Mouse (Mus musculus) lung, postnatal 0 days (tissue): Measurements from ENCODE around the gene Stpg3. TPM values are rescaled to one million over a fixed set of nuclear protein-coding genes. Genes with fewer than 3 reads are reported as not detected.

Source experiments
- ATAC-seq: fragments of 200-750 bp; cut with Nextera tagmentation; 2 replicates; pipeline ENCODE4 v1.8.0; 2017; ENCODE audit warnings: moderate library complexity
- DNase-seq: peaks from one replicate; pipeline ENCODE4 v3.0.0-alpha.2; 2016; ENCODE audit warnings: low spot score
- H3K27ac ChIP-seq: fragments of 300-500 bp; sonication (generic); 2 replicates; pipeline ENCODE4 v1.5.1; 2014; ENCODE audit warnings: antibody characterized with exemption, mild to moderate bottlenecking, low read length, mixed read lengths
- H3K27me3 ChIP-seq: fragments of 300-500 bp; sonication (generic); replicated peaks from 2 replicates; pipeline ENCODE4 v1.6.1; 2014; ENCODE audit warnings: low read length, mixed read lengths; ENCODE audit not compliant: insufficient read depth
- H3K36me3 ChIP-seq: fragments of 300-500 bp; sonication (generic); 2 replicates; pipeline ENCODE4 v1.6.1; 2014; ENCODE audit warnings: low read length, mixed read lengths; ENCODE audit not compliant: insufficient read depth
- H3K4me1 ChIP-seq: fragments of 300-500 bp; sonication (generic); 2 replicates; pipeline ENCODE4 v1.6.1; 2014; ENCODE audit warnings: antibody characterized with exemption, low read depth, low read length, mixed read lengths; ENCODE audit not compliant: insufficient read depth
- H3K4me2 ChIP-seq: fragments of 300-500 bp; sonication (generic); replicated peaks from 2 replicates; pipeline ENCODE4 v1.6.1; 2014; ENCODE audit warnings: low read depth, mild to moderate bottlenecking, low read length, moderate library complexity, mixed read lengths
- H3K4me3 ChIP-seq: fragments of 300-500 bp; sonication (generic); 2 replicates; pipeline ENCODE4 v1.5.1; 2014; ENCODE audit warnings: low read depth, low read length
- H3K9ac ChIP-seq: fragments of 300-500 bp; sonication (generic); replicated peaks from 2 replicates; pipeline ENCODE4 v1.6.1; 2014; ENCODE audit warnings: low read depth, mild to moderate bottlenecking
- H3K9me3 ChIP-seq: fragments of 300-500 bp; sonication (generic); 2 replicates; pipeline ENCODE4 v1.6.1; 2016; ENCODE audit warnings: low read length, mixed read lengths
- CTCF ChIP-seq: IDR thresholded peaks from 2 replicates; pipeline ENCODE4 v1.5.1; 2016; ENCODE audit warnings: antibody characterized with exemption, mild to moderate bottlenecking
- EP300 ChIP-seq: IDR thresholded peaks from 2 replicates; pipeline ENCODE4 v1.6.1; 2016; ENCODE audit warnings: antibody characterized with exemption, mild to moderate bottlenecking, control low read depth
- WGBS: fragments of 180-500 bp; shearing (Covaris S2); extraction: QIAGEN DNeasy Blood & Tissue Kit; methylation state at CpG from one replicate; pipeline ENCODE4 v1.1.7; 2014; 5-methylcytosine and 5-hydroxymethylcytosine counted together
- polyA plus RNA-seq: library from polyadenylated mRNA; unstranded; fragments of >200 nt; fragmentation: Nextera tagmentation; extraction: Ambion mirVana; gene quantifications from 2 replicates; pipeline ENCODE4 v1.2.1, GENCODE M21; 2015

Stpg3 gene
- polyA plus RNA-seq, 1 experiment from 2014 or later: 0.12 TPM

DNA sequence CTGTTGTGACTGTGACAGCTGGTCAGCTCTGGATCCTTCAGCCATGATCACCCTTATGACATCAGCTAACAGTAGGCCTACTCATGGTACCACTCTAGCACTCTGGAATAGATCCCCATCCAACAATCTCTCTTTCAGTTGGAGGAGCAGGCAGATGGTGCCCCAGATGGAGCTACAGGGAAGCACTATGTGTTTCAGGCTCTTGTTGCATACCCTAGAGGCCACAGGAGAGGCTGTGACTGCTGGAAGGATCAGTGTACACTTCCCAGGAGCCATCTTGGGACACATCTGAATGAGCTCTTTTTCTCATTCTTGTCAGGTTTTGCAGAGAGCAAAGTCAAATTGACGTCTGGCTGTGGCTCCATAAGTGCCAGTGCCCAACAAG lies 42.7 kb downstream of the Stpg3 start:
- H3K27me3 ChIP-seq: no peaks in the 10 kb centered on the region
- H3K36me3 ChIP-seq: no peaks in the 10 kb centered on the region
- no peak for ATAC-seq
- 75% methylated on average over 1 of the region's 1 CpGs for WGBS
- H3K27ac ChIP-seq: no peak overlapping the region
- H3K9ac ChIP-seq: no peak overlapping the region
- H3K4me3 ChIP-seq: no peak overlapping the region
- no peak overlapping the region for H3K4me2 ChIP-seq
- H3K9me3 ChIP-seq: no peaks in the 10 kb centered on the region
- DNase-seq: no peak
- peaks cover 20% of the 10 kb centered on the region; the same call in 1 of the 2 replicates for H3K4me1 ChIP-seq
- TF ChIP-seq EP300 (no peak), CTCF (no peak)

DNA sequence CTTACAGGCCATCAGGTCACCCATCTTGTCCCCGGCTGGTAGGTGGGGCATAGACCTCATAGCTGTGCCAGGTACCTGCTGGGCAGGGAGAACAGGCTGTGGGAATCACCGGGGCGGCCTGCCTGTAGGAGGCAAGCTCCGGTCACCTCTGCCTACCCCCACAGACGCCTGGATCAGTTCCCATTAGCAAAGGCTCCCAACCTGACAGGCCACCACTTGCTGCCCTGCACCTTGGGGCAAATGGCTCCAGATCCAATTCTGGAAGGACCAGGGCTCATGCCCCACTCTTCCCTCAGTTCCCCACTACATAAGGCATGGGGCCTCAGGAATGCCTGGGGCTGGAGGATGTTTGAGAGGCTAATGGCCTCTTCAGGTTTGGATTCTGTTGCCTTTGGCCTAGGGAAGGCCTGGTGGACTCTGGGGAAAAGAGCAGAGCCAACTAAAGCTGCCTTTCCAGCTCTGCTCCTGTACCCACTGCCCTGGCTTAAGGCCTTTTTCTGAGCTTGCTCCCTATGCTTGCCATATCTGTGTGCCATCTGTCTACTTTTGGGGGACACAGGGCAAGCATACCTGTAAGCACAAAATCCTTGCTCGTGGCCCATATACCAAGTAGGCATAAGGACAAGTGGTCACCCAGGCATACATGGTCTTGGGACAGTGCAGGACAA lies 43.2 kb downstream of the Stpg3 start:
- no peaks in the 10 kb centered on the region for H3K36me3 ChIP-seq
- H3K27ac ChIP-seq: no peak overlapping the region
- no peak overlapping the region for H3K4me3 ChIP-seq
- no peak overlapping the region for H3K4me2 ChIP-seq
- WGBS: 80% methylated on average over 6 of the region's 6 CpGs
- TF ChIP-seq EP300 (no peak), CTCF (no peak)
- ATAC-seq: no peak
- H3K4me1 ChIP-seq: peaks cover 15% of the 10 kb centered on the region; the same call in 1 of the 2 replicates
- no peak for DNase-seq
- no peak overlapping the region for H3K9ac ChIP-seq
- H3K9me3 ChIP-seq: no peaks in the 10 kb centered on the region
- H3K27me3 ChIP-seq: no peaks in the 10 kb centered on the region

DNA sequence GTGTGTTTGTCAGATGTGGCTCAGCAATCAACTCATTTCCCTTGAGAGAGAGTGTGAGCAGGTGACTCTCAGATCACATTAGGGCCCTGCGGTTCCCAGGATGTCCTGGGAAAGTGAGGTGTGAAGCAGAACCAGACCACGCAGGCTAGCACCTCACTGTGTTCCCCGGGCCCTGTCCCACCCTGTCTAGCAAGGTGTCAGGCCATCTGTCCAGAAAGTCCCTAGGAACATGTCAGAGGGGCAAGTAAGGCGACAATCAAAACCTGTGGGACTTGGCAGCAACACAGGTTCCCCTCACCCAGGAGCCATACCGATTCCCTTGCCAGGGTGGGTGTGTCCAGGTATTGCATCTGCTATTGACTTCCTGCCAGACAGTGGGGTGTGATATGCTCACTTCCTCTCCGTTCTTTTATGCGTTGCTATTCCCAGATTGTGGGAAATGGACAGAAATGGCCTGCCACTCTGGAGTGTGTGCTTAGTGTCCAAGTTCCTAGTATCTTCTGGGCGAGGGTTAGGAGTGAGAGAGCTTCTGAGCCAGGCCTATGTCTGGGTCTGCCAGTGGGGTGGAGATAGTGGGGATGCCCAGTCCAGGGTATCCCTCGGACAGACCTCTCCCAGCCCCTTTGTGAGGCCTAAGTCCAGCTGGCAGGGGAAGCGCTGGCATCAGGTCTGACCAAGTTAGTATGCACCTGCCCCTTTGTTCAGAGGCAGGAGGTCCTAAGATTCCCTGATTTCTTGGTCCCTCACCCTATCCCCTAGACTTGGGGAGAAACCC lies 43.9 kb downstream of the Stpg3 start:
- ATAC-seq (no peak), DNase-seq (no peak)
- Histone ChIP-seq H3K9me3 (no peaks in the 10 kb centered on the region), H3K4me1 (peaks cover 10% of the 10 kb centered on the region; the same call in 1 of the 2 replicates), H3K36me3 (no peaks in the 10 kb centered on the region), H3K4me2 (no peak overlapping the region), H3K27me3 (no peaks in the 10 kb centered on the region), H3K27ac (no peak overlapping the region), H3K9ac (no peak overlapping the region), H3K4me3 (no peak overlapping the region)
- WGBS: 49% methylated on average over 10 of the region's 10 CpGs
- TF ChIP-seq CTCF: no peak
- TF ChIP-seq EP300: no peak

DNA sequence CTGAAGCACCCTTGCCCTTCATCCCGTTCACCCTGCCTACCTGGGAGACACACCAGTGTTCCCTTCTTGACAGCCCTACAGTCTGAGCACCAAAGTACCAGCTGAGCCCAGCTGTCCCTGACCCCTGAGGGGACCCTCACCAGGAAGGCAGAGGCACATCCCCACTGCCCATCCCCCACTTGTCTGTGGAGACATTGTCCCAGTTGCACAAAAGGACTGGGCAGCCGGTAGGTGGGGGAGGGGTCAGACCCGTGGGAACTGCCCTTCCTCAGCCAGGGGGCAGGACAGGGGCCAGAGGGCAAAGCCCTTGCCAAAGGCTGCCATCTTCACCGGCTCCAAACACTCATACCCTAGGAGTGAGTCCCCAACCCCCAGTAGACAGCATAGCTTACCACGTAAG lies 44.7 kb downstream of the Stpg3 start:
- no peak overlapping the region for H3K4me3 ChIP-seq
- no peaks in the 10 kb centered on the region for H3K27me3 ChIP-seq
- no peaks in the 10 kb centered on the region for H3K36me3 ChIP-seq
- ATAC-seq (no peak), DNase-seq (no peak)
- 37% methylated on average over 5 of the region's 5 CpGs for WGBS
- peaks cover 10% of the 10 kb centered on the region; the same call in 1 of the 2 replicates for H3K4me1 ChIP-seq
- H3K9ac ChIP-seq: no peak overlapping the region
- H3K4me2 ChIP-seq: no peak overlapping the region
- no peak overlapping the region for H3K27ac ChIP-seq
- no peaks in the 10 kb centered on the region for H3K9me3 ChIP-seq
- TF ChIP-seq EP300 (no peak), CTCF (no peak)

DNA sequence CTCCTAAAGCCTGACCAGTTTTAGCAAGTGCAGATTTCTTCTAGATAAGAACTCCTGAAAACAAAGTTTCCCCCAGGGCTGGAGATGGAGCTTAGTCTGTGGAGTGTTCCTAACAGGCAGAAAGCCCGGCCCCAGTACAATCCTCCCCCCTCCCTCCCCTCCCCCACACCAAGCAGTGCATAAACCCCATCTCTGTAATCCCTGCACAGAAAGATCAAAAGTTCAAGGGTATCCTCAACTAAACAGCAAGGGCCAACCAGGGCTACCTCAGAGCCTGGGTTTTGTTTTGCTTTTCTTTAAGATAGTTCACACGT lies 45.8 kb downstream of the Stpg3 start:
- no peaks in the 10 kb centered on the region for H3K36me3 ChIP-seq
- no peaks in the 10 kb centered on the region for H3K9me3 ChIP-seq
- peak overlapping the region; percentile 89 for H3K4me2 ChIP-seq
- DNase-seq: no peak
- ATAC-seq: 0 out of 2 replicates have a peak, but pooled peaks have one; percentile 1
- 17% methylated on average over 2 of the region's 2 CpGs for WGBS
- H3K4me3 ChIP-seq: peak overlapping the region; percentile 45; the same call in 1 of the 2 replicates
- no peaks in the 10 kb centered on the region for H3K27me3 ChIP-seq
- H3K4me1 ChIP-seq: peaks cover 15% of the 10 kb centered on the region; the same call in 1 of the 2 replicates
- peak overlapping the region; percentile 51 for H3K27ac ChIP-seq
- TF ChIP-seq CTCF: no peak
- TF ChIP-seq EP300: no peak
- H3K9ac ChIP-seq: no peak overlapping the region

DNA sequence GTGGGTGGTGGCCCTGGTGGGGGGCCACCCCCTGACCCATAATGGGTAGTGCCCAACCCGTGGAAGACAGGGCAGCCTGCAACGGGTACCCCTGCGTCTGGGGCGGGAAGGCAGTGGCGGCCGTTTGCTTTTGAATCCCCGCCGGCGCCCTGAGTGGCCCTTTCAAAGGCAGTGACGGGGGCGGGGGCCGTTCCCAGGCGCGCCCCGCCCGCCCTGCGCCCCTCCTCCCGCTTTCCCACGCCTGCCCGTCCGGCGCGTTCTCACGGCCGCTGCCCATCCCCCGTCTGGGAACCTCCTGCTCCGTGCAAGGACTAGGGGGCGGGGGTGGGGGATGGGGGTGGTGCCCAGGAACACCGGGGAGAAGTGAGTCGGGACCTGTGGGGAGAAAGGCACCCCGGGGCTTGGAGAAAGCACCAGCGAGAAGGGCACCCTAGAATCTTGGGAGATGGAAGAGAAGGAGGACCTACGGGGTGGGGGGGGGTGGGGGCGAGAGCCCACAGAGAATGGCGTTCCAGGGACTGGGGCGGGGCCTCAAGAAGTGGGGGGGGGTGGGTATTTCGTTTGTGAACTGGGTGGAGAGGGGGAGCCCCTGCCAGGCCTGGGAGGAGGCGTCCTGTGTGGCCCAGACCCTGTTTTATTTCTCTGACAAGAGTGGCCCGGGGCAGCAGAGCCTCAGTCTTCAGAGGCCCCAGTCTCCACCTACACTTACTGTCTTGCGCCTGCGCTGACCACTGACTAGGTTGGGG lies 46.3 kb downstream of the Stpg3 start:
- DNase-seq (peak; percentile 81), ATAC-seq (peak; percentile 74)
- H3K4me2 ChIP-seq: peak overlapping the region; percentile 89
- H3K9me3 ChIP-seq: no peaks in the 10 kb centered on the region
- no peaks in the 10 kb centered on the region for H3K27me3 ChIP-seq
- no peak for TF ChIP-seq CTCF
- no peak for TF ChIP-seq EP300
- H3K27ac ChIP-seq: peak overlapping the region; percentile 51
- 0 out of 2 replicates have a peak overlapping the region, but pooled peaks have one; percentile 16 for H3K9ac ChIP-seq
- peaks cover 17% of the 10 kb centered on the region; the same call in 1 of the 2 replicates for H3K4me1 ChIP-seq
- H3K36me3 ChIP-seq: no peaks in the 10 kb centered on the region
- 1% methylated on average over 23 of the region's 41 CpGs for WGBS
- peak overlapping the region; percentile 45 for H3K4me3 ChIP-seq
